Mouse (Mus musculus) limb, embryonic 14.5 days (tissue): ENCODE measurements around the gene Prdm1. TPM values are rescaled to one million over a fixed set of nuclear protein-coding genes. Genes with fewer than 3 reads are reported as not detected.

ENCODE experiments used
- ATAC-seq: fragments of 200-750 bp; cut with Nextera tagmentation; 2 replicates; pipeline ENCODE4 v1.8.0; 2017; ENCODE audit warnings: low read depth, moderate number of reproducible peaks, moderate TSS enrichment; ENCODE audit not compliant: low FRiP score
- DNase-seq: peaks from one replicate; pipeline ENCODE4 v3.0.0-alpha.2; 2015; ENCODE audit warnings: low spot score
- H3K27ac ChIP-seq: fragments of 300-500 bp; sonication (generic); replicated peaks from 2 replicates; pipeline ENCODE4 v1.5.1; 2014; ENCODE audit warnings: low read depth, mild to moderate bottlenecking, low read length, moderate library complexity, mixed read lengths
- H3K27me3 ChIP-seq: fragments of 300-500 bp; sonication (generic); 2 replicates; pipeline ENCODE4 v1.6.1; 2014; ENCODE audit warnings: low read length, mixed read lengths; ENCODE audit not compliant: control insufficient read depth, insufficient read depth
- H3K36me3 ChIP-seq: fragments of 300-500 bp; sonication (generic); 2 replicates; pipeline ENCODE4 v1.6.1; 2014; ENCODE audit warnings: mild to moderate bottlenecking, low read length, moderate library complexity, mixed read lengths; ENCODE audit not compliant: control insufficient read depth, insufficient read depth
- H3K4me1 ChIP-seq: fragments of 300-500 bp; sonication (generic); 2 replicates; pipeline ENCODE4 v1.6.1; 2014; ENCODE audit warnings: antibody characterized with exemption, low read length, mixed read lengths; ENCODE audit not compliant: control insufficient read depth, insufficient read depth
- H3K4me2 ChIP-seq: fragments of 300-500 bp; sonication (generic); replicated peaks from 2 replicates; pipeline ENCODE4 v1.6.1; 2014; ENCODE audit warnings: low read depth, mild to moderate bottlenecking, low read length, moderate library complexity; ENCODE audit not compliant: severe bottlenecking
- H3K4me3 ChIP-seq: fragments of 300-500 bp; sonication (generic); replicated peaks from 2 replicates; pipeline ENCODE4 v1.5.1; 2014; ENCODE audit warnings: low read length
- H3K9ac ChIP-seq: fragments of 300-500 bp; sonication (generic); 2 replicates; pipeline ENCODE4 v1.6.1; 2014; ENCODE audit warnings: mild to moderate bottlenecking, low read depth, low read length, moderate library complexity; ENCODE audit not compliant: severe bottlenecking
- H3K9me3 ChIP-seq: fragments of 300-500 bp; sonication (generic); 2 replicates; pipeline ENCODE4 v1.6.1; 2016; ENCODE audit warnings: low read length; ENCODE audit not compliant: control insufficient read depth
- POLR2A ChIP-seq: fragments of 200-500 bp; IDR thresholded peaks from 2 replicates; pipeline ENCODE4 v1.8.0; 2012; ENCODE audit warnings: inconsistent platforms, mild to moderate bottlenecking, moderate library complexity, borderline replicate concordance; ENCODE audit not compliant: insufficient read depth, insufficient read length; ENCODE audit errors: extremely low read depth
- WGBS: fragments of 180-500 bp; shearing (Covaris S2); extraction: QIAGEN DNeasy Blood & Tissue Kit; methylation state at CpG from one replicate; pipeline ENCODE4 v1.1.7; 2014; 5-methylcytosine and 5-hydroxymethylcytosine counted together
- polyA plus RNA-seq, 2 experiments: library from polyadenylated mRNA; depleted of rRNA in 1 of 2; stranded (reverse) in 1 of 2; unstranded in 1 of 2; fragments of >200 nt; fragmentation: Nextera tagmentation in 1 of 2; extraction: Ambion mirVana in 1 of 2; gene quantifications; 2 replicates each; pipeline versions ENCODE4 v1.2.1 to v1.2.3; 2012 to 2014

Prdm1 gene
- polyA plus RNA-seq, 2 experiments = 4.8 to 5.7 TPM

- H3K9ac ChIP-seq = no peak overlapping the region
- H3K9me3 ChIP-seq = no peaks in the 10 kb centered on the region
- ATAC-seq (no peak), DNase-seq (no peak)
- no peak overlapping the region for H3K27ac ChIP-seq
- H3K4me1 ChIP-seq = 0 out of 2 replicates have a peak, but pooled peaks cover 7% of the 10 kb centered on the region
- H3K36me3 ChIP-seq = no peaks in the 10 kb centered on the region
- no peak for TF ChIP-seq POLR2A
- H3K4me2 ChIP-seq = no peak overlapping the region
- peaks cover 32% of the 10 kb centered on the region for H3K27me3 ChIP-seq
- H3K4me3 ChIP-seq = no peak overlapping the region
- 79% methylated on average over 6 of the region's 6 CpGs for WGBS
These were observed 67.2 kb downstream of the Prdm1 start for GRCm38 (mm10) chr10:44461063-44461462.

- Histone ChIP-seq H3K4me1 (0 out of 2 replicates have a peak, but pooled peaks cover 2% of the 10 kb centered on the region), H3K9me3 (no peaks in the 10 kb centered on the region), H3K27ac (no peak overlapping the region), H3K4me2 (no peak overlapping the region), H3K27me3 (peaks cover 40% of the 10 kb centered on the region), H3K36me3 (no peaks in the 10 kb centered on the region), H3K9ac (no peak overlapping the region), H3K4me3 (no peak overlapping the region)
- no peak for TF ChIP-seq POLR2A
- 12% methylated on average over 6 of the region's 6 CpGs for WGBS
- ATAC-seq (peak; percentile 23; the same call in 1 of the 2 replicates), DNase-seq (peak; percentile 63)
These were observed 68.0 kb downstream of the Prdm1 start for GRCm38 (mm10) chr10:44460095-44460810.

GRCm38 (mm10) chr10:44459321-44460000 lies 68.8 kb downstream of the Prdm1 start:
- Histone ChIP-seq H3K9me3 (no peaks in the 10 kb centered on the region), H3K4me3 (peak overlapping the region; percentile 53), H3K36me3 (no peaks in the 10 kb centered on the region), H3K9ac (no peak overlapping the region), H3K27ac (no peak overlapping the region), H3K27me3 (peaks cover 32% of the 10 kb centered on the region; the same call in 1 of the 2 replicates), H3K4me1 (0 out of 2 replicates have a peak, but pooled peaks cover 2% of the 10 kb centered on the region), H3K4me2 (peak overlapping the region; percentile 92)
- TF ChIP-seq POLR2A = no peak
- ATAC-seq = no peak
- WGBS = 11% methylated on average over 11 of the region's 11 CpGs
- no peak for DNase-seq

- 0 out of 2 replicates have a peak, but pooled peaks cover 2% of the 10 kb centered on the region for H3K4me1 ChIP-seq
These were observed 69.6 kb downstream of the Prdm1 start for GRCm38 (mm10) chr10:44458534-44459315.

More at GRCm38 (mm10) chr10:44458534-44459315, 69.6 kb downstream of the Prdm1 start:
- Histone ChIP-seq H3K4me3 (peak overlapping the region; percentile 53), H3K36me3 (no peaks in the 10 kb centered on the region), H3K4me2 (peak overlapping the region; percentile 92), H3K27ac (no peak overlapping the region), H3K27me3 (peaks cover 32% of the 10 kb centered on the region; the same call in 1 of the 2 replicates), H3K9ac (peak overlapping the region; percentile 53), H3K9me3 (no peaks in the 10 kb centered on the region)
- WGBS = under 1% methylated on average over 53 of the region's 54 CpGs
- TF ChIP-seq POLR2A = no peak
- peak; percentile 27 for ATAC-seq
- DNase-seq = peak; percentile 61
